Mouse (Mus musculus) kidney, adult 8-10 months (tissue): ENCODE data around the gene Cyp4f14.
"Not testable (repeated sequence)": the region's sequence is repeated elsewhere in the genome, so short reads cannot be mapped to it uniquely, and the experiment has no call there.

Experiments used
- DNase-seq, 2 experiments: peaks; one replicate each; pipeline ENCODE4 v3.0.0; 2022

Gene Cyp4f14

GRCm38 (mm10) chr17:32891239-32892180, 25.6 kb downstream of the Cyp4f14 start, which contains the start of gene Zfp870:
TSS of gene Zfp870 (minus strand) at chr17:32891642.
- DNase-seq = peak; percentile 92 to 93

- no peak for DNase-seq
Measured at GRCm38 (mm10) chr17:32890852-32891238, 26.3 kb downstream of the Cyp4f14 start.

GRCm38 (mm10) chr17:32889611-32890010, 27.5 kb downstream of the Cyp4f14 start:
- no peak for DNase-seq

GRCm38 (mm10) chr17:32880320-32881218, 36.6 kb downstream of the Cyp4f14 start:
- no peak for DNase-seq

GRCm38 (mm10) chr17:32878773-32879172, 38.4 kb downstream of the Cyp4f14 start:
- DNase-seq = no peak

GRCm38 (mm10) chr17:32877471-32878171, 39.5 kb downstream of the Cyp4f14 start:
- DNase-seq = no peak

- DNase-seq = no peak
Measured at GRCm38 (mm10) chr17:32872696-32873095, 44.4 kb downstream of the Cyp4f14 start.

GRCm38 (mm10) chr17:32872091-32872490, 45.1 kb downstream of the Cyp4f14 start:
- DNase-seq = no peak

- no peak for DNase-seq
Measured at GRCm38 (mm10) chr17:32871483-32871882, 45.7 kb downstream of the Cyp4f14 start.

- DNase-seq = not testable (repeated sequence)
Measured at GRCm38 (mm10) chr17:32867266-32867665, 49.9 kb downstream of the Cyp4f14 start.

- not testable (repeated sequence) for DNase-seq
Measured at GRCm38 (mm10) chr17:32856713-32857112, 60.4 kb downstream of the Cyp4f14 start.
